Mouse (Mus musculus) C2C12 (cell line): Measurements from ENCODE around the gene 1500009L16Rik.

ENCODE experiments used
- CTCF ChIP-seq: IDR thresholded peaks from one replicate; pipeline ENCODE4 v1.5.1; 2011; ENCODE audit not compliant: control insufficient read depth, insufficient read depth, insufficient read length
- MYOD1 ChIP-seq: IDR thresholded peaks from one replicate; pipeline ENCODE4 v1.6.1; 2011; ENCODE audit warnings: low read depth; ENCODE audit not compliant: control insufficient read depth, insufficient read length
- USF1 ChIP-seq: IDR thresholded peaks from one replicate; pipeline ENCODE4 v1.6.1; 2011; ENCODE audit warnings: low read depth, mild to moderate bottlenecking, control low read depth, moderate library complexity

DNA sequence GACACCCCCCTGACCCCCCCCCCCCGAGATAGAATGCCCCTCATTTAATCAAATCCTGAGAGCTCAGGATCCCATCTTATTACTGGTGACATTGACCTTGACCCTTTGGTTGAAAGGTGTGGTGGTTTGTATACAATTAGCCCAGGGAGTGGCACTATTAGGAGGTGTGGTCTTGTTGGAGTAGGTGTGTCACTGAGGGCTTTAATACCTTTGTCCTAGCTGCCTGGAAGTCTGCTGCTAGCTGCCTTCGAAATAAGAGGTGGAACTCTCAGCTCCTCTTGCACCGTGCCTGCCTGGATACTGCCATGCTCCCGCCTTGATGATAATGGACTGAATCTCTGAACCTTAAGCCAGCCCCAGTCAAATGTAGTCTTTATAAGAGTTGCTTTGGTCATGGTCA lies 41.2 kb downstream of the 1500009L16Rik start:
- no peak for TF ChIP-seq USF1
- TF ChIP-seq MYOD1 = no peak
- TF ChIP-seq CTCF = no peak
